Mouse (Mus musculus) Patski (cell line): ENCODE data around the gene Gm6034. TPM values are rescaled to one million over a fixed set of nuclear protein-coding genes. Genes with fewer than 3 reads are reported as not detected.
"Not testable (repeated sequence)": the region's sequence is repeated elsewhere in the genome, so short reads cannot be mapped to it uniquely, and the experiment has no call there.

Source experiments
- ATAC-seq: fragments of 100-300 bp; one replicate; pipeline ENCODE4 v1.8.0; 2021
- CTCF ChIA-PET: fragments of 350-600 bp; sonication (Branson Sonifier 250); formaldehyde crosslinking; loops from one replicate; lab custom pipeline; 2022; ENCODE audit warnings: inconsistent platforms; lab: Charles Lee
- POLR2A ChIA-PET: fragments of 350-600 bp; sonication (Branson Sonifier 250); formaldehyde crosslinking; loops from one replicate; lab custom pipeline; 2022; ENCODE audit warnings: antibody characterized with exemption, inconsistent platforms; lab: Charles Lee
- DNase-seq: peaks from one replicate; pipeline ENCODE4 v3.0.0-alpha.2; 2011; ENCODE audit warnings: low read depth, low spot score
- H3K27me3 ChIP-seq: fragments of 371-371 bp; one replicate; pipeline ENCODE4 v1.5.1; 2021
- CTCF ChIP-seq: fragments of 100-300 bp; IDR thresholded peaks from one replicate; pipeline ENCODE4 v1.5.1; 2021
- in situ Hi-C: fragments of 300-500 bp; cut with MboI; formaldehyde crosslinking; loops from 3 replicates; pipeline ENCODE4 v1.11.1; 2018; ENCODE audit warnings: low pct_unique_long_range_greater_than_20kb, mixed read lengths
- polyA plus RNA-seq: library from polyadenylated mRNA; unstranded; gene quantifications from one replicate; pipeline ENCODE4 v1.2.3, GENCODE M21; 2021

Gm6034 gene
- polyA plus RNA-seq, 1 experiment from 2014 or later: not detected

DNA sequence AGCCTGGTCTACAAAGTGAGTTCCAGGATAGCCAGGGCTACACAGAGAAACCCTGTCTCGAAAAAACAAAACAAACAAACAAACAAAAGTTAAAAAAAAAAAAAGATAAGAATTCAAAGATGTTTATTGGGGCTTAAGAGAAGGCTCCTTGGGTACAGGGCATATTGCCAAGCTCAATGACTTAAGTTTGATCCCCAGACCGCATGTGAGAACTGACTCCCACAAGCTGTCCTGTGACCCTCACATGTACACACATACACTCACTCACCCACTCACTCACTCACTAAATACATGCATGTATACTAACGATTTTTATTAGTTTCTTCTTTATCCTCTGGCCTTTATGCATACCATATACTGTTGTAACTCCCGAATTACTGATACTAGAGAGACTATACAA is 42.4 kb upstream of the Gm6034 start:
- no peak for TF ChIP-seq CTCF
- ChIA-PET POLR2A (no interaction called here), CTCF (interaction anchor here (0.9 to 8.5 kb wide), 4 partner anchors 19 to 60 kb away, joined by 3 to 44 read pairs (median 8); partner anchors contain the start of genes H2-T23 and H2-T24)
- ATAC-seq (no peak), DNase-seq (no peak)
- H3K27me3 ChIP-seq: no peaks in the 10 kb centered on the region
- in situ Hi-C loops: no loop called here

DNA sequence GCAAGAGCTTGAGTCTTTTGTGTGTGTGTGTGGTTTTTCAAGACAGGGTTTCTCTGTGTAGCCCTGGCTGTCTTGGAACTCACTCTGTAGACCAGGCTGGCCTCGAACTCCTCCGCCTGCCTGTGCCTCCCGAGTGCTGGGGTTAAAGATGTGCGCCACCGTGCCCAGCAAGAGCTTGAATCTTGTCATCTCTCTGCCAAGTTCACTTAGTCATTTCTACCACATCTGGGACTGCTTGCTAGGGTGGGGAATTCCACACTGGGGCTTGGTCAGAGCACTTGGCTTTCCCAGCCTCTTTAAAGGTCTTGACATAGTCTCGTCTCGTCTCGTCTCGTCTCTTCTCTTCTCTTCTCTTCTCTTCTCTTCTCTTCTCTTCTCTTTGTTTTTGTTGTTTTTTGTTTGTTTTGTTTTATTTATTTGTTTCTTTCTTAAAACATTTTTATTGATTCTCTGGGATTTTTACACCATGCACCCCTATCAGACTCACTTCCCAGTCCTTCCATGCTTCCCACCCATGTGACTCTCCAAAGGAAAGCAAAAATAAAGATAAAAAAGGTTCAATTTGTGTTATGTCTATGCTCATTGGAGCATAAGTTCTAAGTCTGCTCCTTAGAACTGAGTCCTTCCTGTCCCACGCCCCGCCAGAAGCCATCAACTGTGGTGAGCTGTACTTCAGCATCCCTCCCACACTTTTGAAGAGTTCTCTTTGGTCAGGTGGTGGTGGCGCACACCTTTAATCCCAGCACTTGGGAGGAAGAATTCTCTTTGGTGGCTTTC is 41.5 kb upstream of the Gm6034 start:
- ChIA-PET CTCF (interaction anchor here (0.9 to 8.5 kb wide), 4 partner anchors 18 to 59 kb away, joined by 3 to 44 read pairs (median 8); partner anchors contain the start of genes H2-T23 and H2-T24), POLR2A (no interaction called here)
- no peaks in the 10 kb centered on the region for H3K27me3 ChIP-seq
- ATAC-seq: peak; percentile 42
- TF ChIP-seq CTCF: no peak
- in situ Hi-C loops: no loop called here
- DNase-seq: no peak

DNA sequence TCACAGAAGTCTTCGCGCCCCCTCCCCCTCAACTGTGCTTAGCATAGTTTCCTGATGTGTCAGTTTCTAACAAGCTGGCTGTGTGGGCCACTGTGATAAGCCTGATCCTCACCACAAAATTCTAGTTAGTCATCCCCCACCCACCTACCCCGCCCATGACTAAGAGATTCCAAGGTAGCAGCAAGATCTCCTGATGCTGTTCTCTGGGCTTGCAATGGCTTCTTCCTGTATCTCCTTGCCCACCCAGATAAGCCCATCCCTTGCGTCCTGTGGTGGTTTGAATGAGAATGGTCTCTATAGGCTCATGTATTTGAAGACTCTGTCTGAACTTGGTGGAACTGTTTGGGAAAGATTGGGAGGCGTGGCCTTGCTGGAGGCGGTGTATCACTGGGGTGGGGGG is 40.8 kb upstream of the Gm6034 start:
- no peak for DNase-seq
- no peak for TF ChIP-seq CTCF
- ChIA-PET POLR2A (no interaction called here), CTCF (interaction anchor here (1.8 to 8.5 kb wide), 4 partner anchors 8 to 29 kb away, joined by 6 to 44 read pairs (median 11); partner anchors contain the start of genes H2-T23 and H2-T24)
- no peaks in the 10 kb centered on the region for H3K27me3 ChIP-seq
- peak; percentile 44 for ATAC-seq
- in situ Hi-C loops: no loop called here

DNA sequence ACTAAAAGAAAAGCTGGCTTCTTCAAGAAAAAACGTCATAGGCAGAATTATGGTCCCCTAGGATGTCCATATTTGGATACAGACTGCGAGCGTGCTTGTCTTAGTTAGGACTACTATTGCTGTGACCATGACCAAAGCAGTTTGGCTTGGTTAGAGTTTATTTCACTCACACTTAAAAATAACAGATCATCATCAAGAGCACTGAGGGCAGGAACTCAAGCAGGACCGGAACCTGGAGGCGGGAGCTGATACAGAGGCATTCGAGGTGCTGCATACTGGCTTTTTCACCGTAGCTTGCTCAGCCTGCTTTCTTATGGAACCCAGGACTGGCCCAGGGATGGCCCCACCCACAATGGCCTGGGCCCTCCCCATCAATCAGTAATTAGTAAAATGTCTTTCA is 39.4 kb upstream of the Gm6034 start:
- ChIA-PET POLR2A (no interaction called here), CTCF (interaction anchor here (1.2 to 8.5 kb wide), 5 partner anchors 9 to 58 kb away, joined by 3 to 44 read pairs (median 6); partner anchors contain the start of gene H2-T24)
- ATAC-seq: no peak
- in situ Hi-C loops: no loop called here
- no peak for DNase-seq
- no peak for TF ChIP-seq CTCF
- no peaks in the 10 kb centered on the region for H3K27me3 ChIP-seq

DNA sequence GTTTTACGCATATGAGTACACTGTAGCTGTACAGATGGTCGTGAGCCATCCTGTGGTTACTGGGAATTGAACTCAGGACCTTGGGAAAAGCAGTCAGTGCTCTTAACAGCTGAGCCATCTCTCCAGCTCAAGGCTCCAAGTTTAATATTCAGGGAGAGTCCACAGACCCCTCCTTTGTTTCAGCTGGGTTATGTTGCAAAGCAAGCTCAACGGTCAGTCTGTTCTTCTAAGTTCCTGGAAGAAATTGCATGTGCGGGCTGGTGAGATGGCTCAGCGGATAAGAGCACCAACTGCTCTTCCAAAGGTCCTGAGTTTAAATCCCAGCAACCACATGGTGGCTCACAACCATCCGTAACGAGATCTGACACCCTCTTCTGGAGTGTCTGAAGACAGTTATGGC is 38.4 kb upstream of the Gm6034 start:
- in situ Hi-C loops: not testable (repeated sequence)
- CTCF ChIA-PET: interaction anchor here (1.2 to 8.5 kb wide), 4 partner anchors 11 to 19 kb away, joined by 3 to 44 read pairs (median 8); partner anchors contain the start of gene H2-T24

DNA sequence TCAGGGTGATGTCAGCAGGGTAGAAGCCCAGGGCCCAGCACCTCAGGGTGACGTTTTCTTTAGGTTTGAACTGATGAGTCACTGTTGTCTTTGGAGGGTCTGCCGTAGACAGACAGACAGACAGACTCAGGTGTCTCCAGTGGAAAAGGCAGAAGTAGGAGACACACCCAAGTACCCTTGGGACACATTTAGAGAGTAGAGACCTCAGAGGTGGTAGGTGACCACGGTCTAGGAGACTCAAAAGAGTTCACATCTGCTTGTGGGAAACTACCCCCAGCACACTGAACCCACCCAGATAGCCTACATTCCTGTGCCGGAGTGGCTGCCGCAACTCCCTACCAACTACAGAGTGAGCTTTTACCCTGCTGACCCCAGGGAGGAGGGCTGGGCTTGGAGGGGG is 27.8 kb upstream of the Gm6034 start:
- no peak for TF ChIP-seq CTCF
- ATAC-seq (no peak), DNase-seq (no peak)
- ChIA-PET POLR2A (no interaction called here), CTCF (no interaction called here)
- no peaks in the 10 kb centered on the region for H3K27me3 ChIP-seq
- in situ Hi-C loops: no loop called here

More for the DNA sequence above, 38.4 kb upstream of the Gm6034 start:
- ATAC-seq, H3K27me3 ChIP-seq, POLR2A ChIA-PET, DNase-seq: not testable (repeated sequence)

DNA sequence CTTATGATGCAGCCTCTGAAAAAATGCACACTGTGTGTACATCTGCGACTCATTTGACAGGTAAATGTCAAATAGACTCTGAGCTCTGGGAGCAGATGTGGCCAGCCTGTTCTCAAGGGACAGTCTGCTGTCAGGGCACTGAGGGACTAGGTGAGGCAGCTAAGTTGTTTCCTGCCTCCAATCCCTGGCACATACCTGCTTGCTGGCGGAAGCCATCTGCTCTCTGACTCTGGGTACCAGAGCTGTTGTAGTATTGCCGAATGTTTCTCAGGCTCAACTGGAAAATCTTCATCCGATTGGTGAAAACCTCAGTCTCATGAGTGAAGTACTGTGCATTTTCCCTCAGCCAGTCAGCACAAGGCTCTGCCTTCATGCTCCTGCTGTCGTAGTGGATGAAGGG is 25.7 kb upstream of the Gm6034 start:
- in situ Hi-C loops: no loop called here
- ChIA-PET CTCF (interaction anchor here (1.6 kb wide), 1 partner anchor 20 kb away, joined by 7 read pairs; no protein-coding TSS in a partner anchor), POLR2A (no interaction called here)
- H3K27me3 ChIP-seq: no peaks in the 10 kb centered on the region
- no peak for TF ChIP-seq CTCF
- ATAC-seq (no peak), DNase-seq (no peak)

DNA sequence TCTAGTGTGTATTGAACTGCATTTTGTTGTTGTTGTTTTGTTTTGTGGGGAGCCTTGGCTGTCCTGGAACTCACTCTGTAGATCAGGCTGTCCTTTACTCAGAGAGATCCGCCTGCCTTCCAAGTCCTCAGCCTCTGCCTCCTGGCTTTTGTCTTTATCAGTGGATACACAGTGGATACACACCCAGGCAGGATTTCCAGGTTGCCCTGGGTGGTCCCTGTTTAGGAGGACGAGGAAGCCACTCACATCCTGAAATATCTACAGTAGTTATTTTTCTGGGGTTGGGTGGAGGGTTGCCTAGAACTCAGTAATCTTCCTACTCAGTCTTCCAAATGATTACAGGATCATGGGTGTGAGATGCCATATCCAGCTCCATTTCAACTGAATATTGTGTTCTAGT is 23.8 kb upstream of the Gm6034 start:
- CTCF ChIA-PET: interaction anchor here (4.4 kb wide), 1 partner anchor 17 kb away, joined by 44 read pairs; no protein-coding TSS in a partner anchor
- POLR2A ChIA-PET: interaction anchor here (2.9 kb wide), 1 partner anchor 13 kb away, joined by 9 read pairs; no protein-coding TSS in a partner anchor
- no peak for TF ChIP-seq CTCF
- ATAC-seq (no peak), DNase-seq (no peak)
- no peaks in the 10 kb centered on the region for H3K27me3 ChIP-seq
- in situ Hi-C loops: no loop called here

DNA sequence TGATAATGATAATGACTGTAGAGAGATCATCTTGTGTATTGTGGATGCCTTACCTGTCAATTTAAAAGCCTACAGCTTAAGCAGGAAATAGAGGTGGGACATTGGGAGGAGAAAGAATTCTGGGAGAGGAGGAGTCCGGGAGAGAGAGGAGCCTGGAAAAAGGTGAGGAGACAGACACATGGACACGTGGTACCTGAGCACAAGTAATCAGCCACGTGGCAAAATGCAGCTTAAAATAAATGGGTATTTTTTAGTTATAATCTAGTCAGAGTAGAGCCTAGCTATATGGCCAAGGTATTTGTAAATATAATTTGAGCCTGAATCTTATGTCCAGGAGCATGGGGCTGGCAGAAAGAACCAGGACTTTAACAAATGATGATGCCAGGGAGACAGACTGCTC is 23.2 kb upstream of the Gm6034 start:
- no peak for TF ChIP-seq CTCF
- ChIA-PET CTCF (interaction anchor here (0.8 to 4.4 kb wide), 4 partner anchors 15 to 26 kb away, joined by 3 to 44 read pairs (median 4); no protein-coding TSS in a partner anchor), POLR2A (interaction anchor here (2.9 kb wide), 1 partner anchor 14 kb away, joined by 9 read pairs; no protein-coding TSS in a partner anchor)
- ATAC-seq (no peak), DNase-seq (no peak)
- H3K27me3 ChIP-seq: no peaks in the 10 kb centered on the region
- in situ Hi-C loops: no loop called here

DNA sequence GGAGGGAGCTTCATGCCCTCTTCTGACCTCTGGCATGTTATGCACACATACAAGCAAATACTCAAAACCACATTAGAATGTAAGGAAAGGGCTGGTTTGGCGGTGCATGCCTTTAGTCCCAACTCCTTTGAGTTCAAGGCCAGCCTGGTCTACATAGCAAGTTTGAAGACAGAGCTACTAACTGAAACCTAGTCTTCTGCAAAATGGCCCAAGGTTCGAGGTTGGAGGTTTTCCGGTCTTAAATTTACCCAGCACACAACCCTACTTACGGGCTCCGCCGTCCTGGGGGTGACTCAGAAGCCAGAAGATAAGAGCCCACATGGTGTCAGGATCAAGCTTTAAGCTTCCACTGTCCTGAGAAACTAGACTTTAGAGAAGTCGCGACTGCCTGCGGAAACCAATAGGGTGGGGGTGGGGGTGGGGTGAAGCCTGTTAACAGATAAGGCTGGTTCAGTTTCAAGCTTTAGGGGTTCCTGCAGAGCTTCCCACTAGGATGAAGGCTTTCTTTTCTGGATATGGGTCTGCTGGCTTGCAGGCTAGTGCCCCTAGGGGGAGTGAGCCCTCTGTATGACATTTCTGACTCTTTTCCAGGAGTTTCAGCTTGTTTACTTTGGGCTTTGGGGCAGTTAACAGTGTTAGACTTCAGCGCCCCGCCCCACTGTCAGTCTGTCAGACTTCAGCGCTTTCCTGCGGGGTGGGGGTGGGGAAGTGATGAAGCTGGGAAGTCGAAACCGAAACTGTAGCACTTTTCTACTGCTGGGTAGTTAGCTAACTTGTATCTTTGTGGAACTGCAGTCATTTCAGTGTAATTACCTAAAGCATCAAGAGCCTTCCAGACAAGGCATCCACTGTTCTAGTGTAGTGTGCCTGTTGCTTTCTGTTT is 22.3 kb upstream of the Gm6034 start, which contains the start of gene H2-T24:
H2-T24 (minus strand) TSS at position 370 of the 883 bp plus-strand sequence.
- in situ Hi-C loops: no loop called here
- ChIA-PET CTCF (interaction anchor here (0.8 to 4.4 kb wide), 7 partner anchors 11 to 41 kb away, joined by 3 to 44 read pairs (median 4); no protein-coding TSS in a partner anchor), POLR2A (interaction anchor here (2.9 kb wide), 1 partner anchor 15 kb away, joined by 9 read pairs; no protein-coding TSS in a partner anchor)
- no peaks in the 10 kb centered on the region for H3K27me3 ChIP-seq
- peak; percentile 69 for TF ChIP-seq CTCF
- DNase-seq: no peak
- peak; percentile 68 for ATAC-seq
